Comparison of ENCODE assay signal across 8 mouse cellular contexts in the genomic region with DNA sequence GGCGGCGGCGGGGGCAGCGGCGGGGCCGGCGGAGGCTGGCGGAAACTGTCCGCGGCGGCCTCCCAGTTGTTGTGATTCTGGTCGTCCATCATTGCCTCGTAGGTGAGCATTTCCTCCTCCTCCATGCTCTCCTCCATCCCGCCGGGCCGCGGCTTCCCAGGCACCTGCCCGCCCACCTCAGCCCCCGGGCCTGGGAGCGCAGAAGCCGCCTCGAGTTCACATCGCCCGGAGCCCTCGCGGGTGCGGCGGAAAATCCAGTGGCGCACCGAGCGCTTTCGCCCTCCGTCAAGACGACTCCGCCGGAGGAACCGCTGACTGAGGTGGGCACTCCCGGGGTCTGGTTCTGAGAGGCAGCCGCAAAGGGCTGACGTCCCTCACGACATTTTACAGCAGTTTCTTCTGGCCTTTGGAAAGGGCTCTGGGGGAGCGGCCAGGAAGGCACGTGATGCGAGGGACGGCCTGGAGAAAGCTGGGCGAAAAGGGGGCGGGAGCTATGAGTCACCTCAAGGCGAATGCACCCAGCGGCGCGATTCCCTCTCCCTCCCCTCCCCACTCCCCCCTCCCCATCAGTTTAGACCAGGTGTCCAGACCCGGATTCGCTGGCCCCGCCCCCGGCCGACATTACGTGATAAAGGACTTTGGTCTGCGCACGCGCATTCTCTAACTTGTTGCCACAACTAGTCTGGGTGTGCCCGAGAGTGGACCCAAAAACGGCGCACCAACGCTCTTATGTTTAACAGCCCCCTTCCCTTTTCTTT. TPM values are rescaled to one million over a fixed set of nuclear protein-coding genes. Genes with fewer than 3 reads are reported as not detected.
DNase-seq lines count a peak whose midpoint lies in the region; ATAC-seq and TF ChIP-seq lines count a peak whose summit lies in the region.

A gene (minus strand): TSS at position 444 of the 758 bp plus-strand sequence.

- H3K9ac ChIP-seq in embryonic facial prominence, embryonic 15.5 days = peak within 1 kb of the TSS; percentile 54
- H3K9ac ChIP-seq in limb, embryonic 14.5 days (ENCODE audit: low read depth, low read length, severe bottlenecking) = peak within 1 kb of the TSS; percentile 95
- peak within 1 kb of the TSS; percentile 94 for H3K9ac ChIP-seq in midbrain, postnatal 0 days (replicated peaks; ENCODE audit: low read length, poor library complexity, severe bottlenecking)

- peak; percentile 57 for TF ChIP-seq POLR2A in bone marrow, adult 2 months (IDR thresholded peaks at IDR 0.05; ENCODE audit: borderline replicate concordance, control insufficient read depth, low read depth, low read length)
- TF ChIP-seq POLR2A in limb, embryonic 14.5 days (IDR thresholded peaks at IDR 0.05; ENCODE audit: borderline replicate concordance, extremely low read depth, insufficient read depth, insufficient read length) = peak; percentile 95; the same call in 1 of the 2 replicates

- H3K27ac ChIP-seq in bone marrow, adult 2 months (ENCODE audit: control insufficient read depth, insufficient read depth, low read depth, low read length, poor library complexity) = peak within 1 kb of the TSS; percentile 97
- H3K27ac ChIP-seq in embryonic facial prominence, embryonic 15.5 days (replicated peaks) = peak within 1 kb of the TSS; percentile 92
- peak within 1 kb of the TSS; percentile 88 for H3K27ac ChIP-seq in limb, embryonic 14.5 days (replicated peaks; ENCODE audit: low read depth, low read length)
- peak within 1 kb of the TSS; percentile 83 for H3K27ac ChIP-seq in midbrain, postnatal 0 days (ENCODE audit: low read depth, low read length)

- WGBS in bone marrow, adult 2 months = under 1% methylated on average over 64 of the region's 64 CpGs
- under 1% methylated on average over 60 of the region's 64 CpGs for WGBS in embryonic facial prominence, embryonic 15.5 days
- WGBS in limb, embryonic 14.5 days = 1% methylated on average over 52 of the region's 64 CpGs
- under 1% methylated on average over 57 of the region's 64 CpGs for WGBS in midbrain, postnatal 0 days

- peak; percentile 98 for ATAC-seq in embryonic facial prominence, embryonic 15.5 days (ENCODE audit: insufficient number of reproducible peaks, low FRiP score, low TSS enrichment, low read depth)
- ATAC-seq in limb, embryonic 14.5 days (ENCODE audit: low FRiP score, low read depth) = peak; percentile 99
- ATAC-seq in midbrain, postnatal 0 days (ENCODE audit: low FRiP score) = peak; percentile 96

- H3K4me2 ChIP-seq in embryonic facial prominence, embryonic 15.5 days (replicated peaks) = peak within 1 kb of the TSS; percentile 56
- H3K4me2 ChIP-seq in limb, embryonic 14.5 days (replicated peaks; ENCODE audit: low read depth, low read length, severe bottlenecking) = peak within 1 kb of the TSS; percentile 74
- H3K4me2 ChIP-seq in midbrain, postnatal 0 days (ENCODE audit: low read depth, low read length, poor library complexity, severe bottlenecking) = peak within 1 kb of the TSS; percentile 76

- H3K36me3 ChIP-seq in embryonic facial prominence, embryonic 15.5 days = no peaks in the 10 kb centered on the region
- H3K36me3 ChIP-seq in limb, embryonic 14.5 days (ENCODE audit: control insufficient read depth, insufficient read depth, low read length) = no peaks in the 10 kb centered on the region
- H3K36me3 ChIP-seq in midbrain, postnatal 0 days (ENCODE audit: insufficient read depth, low read length) = no peaks in the 10 kb centered on the region

- H3K4me3 ChIP-seq in bone marrow, adult 2 months (replicated peaks; ENCODE audit: control insufficient read depth, low read depth, low read length) = peak within 1 kb of the TSS; percentile 77
- H3K4me3 ChIP-seq in embryonic facial prominence, embryonic 15.5 days (replicated peaks) = peak within 1 kb of the TSS; percentile 68
- H3K4me3 ChIP-seq in limb, embryonic 14.5 days (replicated peaks; ENCODE audit: low read length) = peak within 1 kb of the TSS; percentile 98
- peak within 1 kb of the TSS; percentile 99 for H3K4me3 ChIP-seq in midbrain, postnatal 0 days (ENCODE audit: low read depth, low read length)

- H3K27me3 ChIP-seq in embryonic facial prominence, embryonic 15.5 days = no peaks in the 10 kb centered on the region
- H3K27me3 ChIP-seq in limb, embryonic 14.5 days (ENCODE audit: control insufficient read depth, insufficient read depth, low read length) = no peaks in the 10 kb centered on the region
- H3K27me3 ChIP-seq in midbrain, postnatal 0 days (ENCODE audit: insufficient read depth, low read length) = no peaks in the 10 kb centered on the region

- H3K4me1 ChIP-seq in bone marrow, adult 2 months (ENCODE audit: control insufficient read depth, insufficient read depth, low read length) = no peaks in the 10 kb centered on the region; the same call in 1 of the 2 replicates
- H3K4me1 ChIP-seq in embryonic facial prominence, embryonic 15.5 days = peaks cover 13% of the 10 kb centered on the region
- peaks cover 15% of the 10 kb centered on the region for H3K4me1 ChIP-seq in limb, embryonic 14.5 days (ENCODE audit: control insufficient read depth, insufficient read depth, low read length)
- peaks cover 10% of the 10 kb centered on the region for H3K4me1 ChIP-seq in midbrain, postnatal 0 days (ENCODE audit: insufficient read depth, low read length)

- no peaks in the 10 kb centered on the region for H3K9me3 ChIP-seq in embryonic facial prominence, embryonic 15.5 days (replicated peaks)
- no peaks in the 10 kb centered on the region for H3K9me3 ChIP-seq in limb, embryonic 14.5 days (ENCODE audit: control insufficient read depth, low read length)
- H3K9me3 ChIP-seq in midbrain, postnatal 0 days (ENCODE audit: low read length) = no peaks in the 10 kb centered on the region

- DNase-seq in 416B (ENCODE audit: low read depth) = peak; percentile 99
- DNase-seq in heart, adult 8-10 months (ENCODE audit: low spot score) = peak; percentile 96
- DNase-seq in kidney, adult 9 months = peak; percentile 99
- peak; percentile 100 for DNase-seq in limb, embryonic 14.5 days (ENCODE audit: low spot score)
- peak; percentile 99 for DNase-seq in midbrain, postnatal 0 days (ENCODE audit: low spot score)
- peak; percentile 91 to 94 for DNase-seq in spleen, postnatal 14 days (ENCODE audit: low spot score in 2 of 2)

- TF ChIP-seq CTCF in bone marrow, adult 2 months (IDR thresholded peaks at IDR 0.05; ENCODE audit: control insufficient read depth, insufficient read depth, low read length) = no peak
- no peak for TF ChIP-seq CTCF in midbrain, postnatal 0 days (IDR thresholded peaks at IDR 0.05)

RNA-seq across cellular contexts. Expression of the gene that starts here (rescaled TPM):
- polyA plus RNA-seq in bone marrow, adult 2 months (2011; ENCODE audit: insufficient read depth, insufficient read length, low replicate concordance, missing spikeins) = 7.5 and 11.4 TPM in 2 replicates
- polyA plus RNA-seq in embryonic facial prominence, embryonic 15.5 days (2015; fragmentation: Nextera tagmentation; extraction: Ambion mirVana) = 19.8 and 21.8 TPM in 2 replicates
- total RNA-seq in heart, adult 8-10 months (2022) = 10 to 100 TPM; 24.8 to 30.4 (median 27.9) TPM
- polyA plus RNA-seq in limb, embryonic 14.5 days (2012; rRNA removed) = 16.7 and 16.8 TPM in 2 replicates
- polyA plus RNA-seq in limb, embryonic 14.5 days (2014; fragmentation: Nextera tagmentation; extraction: Ambion mirVana) = 23.3 and 28.3 TPM in 2 replicates
- total RNA-seq in midbrain, postnatal 0 days (2014; rRNA removed) = 60.6 and 66.3 TPM in 2 replicates
- polyA plus RNA-seq in midbrain, postnatal 0 days (2015; fragmentation: Nextera tagmentation; extraction: Ambion mirVana) = 12.2 and 14.9 TPM in 2 replicates

Comparison
In these comparisons a context has a peak if more than half of its experiments do, and no peak if none do; other contexts are left out.
1. Peak in every context shown above with its lines: DNase-seq, ATAC-seq, H3K4me3 ChIP-seq and H3K27ac ChIP-seq.